Mouse (Mus musculus) thymus, adult 2 months (tissue): ENCODE results near the gene Gm47841. TPM values are rescaled to one million over a fixed set of nuclear protein-coding genes. Genes with fewer than 3 reads are reported as not detected.

Experiments used
- DNase-seq: peaks from one replicate; pipeline ENCODE4 v3.0.0; 2021
- H3K27ac ChIP-seq: fragments of 200-500 bp; 2 replicates; pipeline ENCODE4 v1.5.1; 2012; ENCODE audit warnings: low read length, control low read depth; ENCODE audit not compliant: control insufficient read depth, insufficient read depth
- H3K27me3 ChIP-seq: fragments of 200-500 bp; 2 replicates; pipeline ENCODE4 v1.6.1; 2012; ENCODE audit warnings: mild to moderate bottlenecking, low read length, moderate library complexity, mixed read lengths; ENCODE audit not compliant: control insufficient read depth, insufficient read depth
- H3K36me3 ChIP-seq: fragments of 200-500 bp; 2 replicates; pipeline ENCODE4 v1.6.1; 2012; ENCODE audit warnings: mild to moderate bottlenecking, low read length, moderate library complexity; ENCODE audit not compliant: control insufficient read depth, insufficient read depth
- H3K4me1 ChIP-seq: fragments of 200-500 bp; replicated peaks from 2 replicates; pipeline ENCODE4 v1.6.1; 2012; ENCODE audit warnings: low read length; ENCODE audit not compliant: control insufficient read depth, insufficient read depth
- H3K4me3 ChIP-seq: fragments of 200-500 bp; 2 replicates; pipeline ENCODE4 v1.5.1; 2012; ENCODE audit warnings: mild to moderate bottlenecking, low read length, control low read depth, moderate library complexity; ENCODE audit not compliant: control insufficient read depth, insufficient read depth
- CTCF ChIP-seq: fragments of 200-500 bp; IDR thresholded peaks from 2 replicates; pipeline ENCODE4 v1.5.1; 2012; ENCODE audit warnings: mild to moderate bottlenecking, control low read depth, low read length, moderate library complexity, borderline replicate concordance; ENCODE audit not compliant: control insufficient read depth, poor library complexity, insufficient read depth; ENCODE audit errors: extremely low read depth
- POLR2A ChIP-seq: fragments of 200-500 bp; IDR thresholded peaks from 2 replicates; pipeline ENCODE4 v1.6.1; 2012; ENCODE audit warnings: mild to moderate bottlenecking, low read length, control low read depth, moderate library complexity; ENCODE audit not compliant: control insufficient read depth, poor library complexity, insufficient read depth; ENCODE audit errors: extremely low read depth
- WGBS: fragments of 180-500 bp; shearing (Covaris S2); methylation state at CpG from one replicate; pipeline ENCODE4 v1.1.7; 2018; 5-methylcytosine and 5-hydroxymethylcytosine counted together
- polyA plus RNA-seq: library from polyadenylated mRNA; depleted of rRNA; stranded (reverse); fragments of >200 nt; gene quantifications from 2 replicates; pipeline ENCODE4 v1.2.3, GENCODE M21; 2012

Gene Gm47841
- polyA plus RNA-seq, 1 experiment, result not detected

DNA sequence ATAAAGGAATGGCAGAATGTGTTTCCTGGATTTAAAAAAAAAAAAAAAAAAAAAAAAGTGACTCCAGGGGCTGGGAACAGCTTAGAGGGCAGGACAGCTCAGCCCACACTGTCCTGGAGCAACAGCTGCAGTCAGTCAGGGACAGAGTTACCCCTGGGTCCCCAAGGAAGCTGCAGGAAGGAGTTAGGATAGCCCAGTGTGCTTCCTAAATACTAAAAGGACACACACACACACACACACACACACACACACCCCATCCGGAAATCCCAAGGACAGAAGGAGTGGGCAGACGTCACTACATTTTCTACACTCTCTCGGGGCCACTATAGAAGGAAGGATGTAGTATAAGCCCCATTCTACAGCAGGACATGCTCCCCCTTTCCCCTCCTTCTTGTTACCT lies 20.8 kb upstream of the Gm47841 start:
- H3K27me3 ChIP-seq, result no peaks in the 10 kb centered on the region
- 87% methylated on average over 3 of the region's 3 CpGs for WGBS
- H3K4me3 ChIP-seq, result no peak overlapping the region
- TF ChIP-seq POLR2A, result no peak
- no peak for TF ChIP-seq CTCF
- H3K27ac ChIP-seq, result no peak overlapping the region
- H3K36me3 ChIP-seq, result no peaks in the 10 kb centered on the region
- H3K4me1 ChIP-seq, result no peaks in the 10 kb centered on the region
- DNase-seq, result no peak

DNA sequence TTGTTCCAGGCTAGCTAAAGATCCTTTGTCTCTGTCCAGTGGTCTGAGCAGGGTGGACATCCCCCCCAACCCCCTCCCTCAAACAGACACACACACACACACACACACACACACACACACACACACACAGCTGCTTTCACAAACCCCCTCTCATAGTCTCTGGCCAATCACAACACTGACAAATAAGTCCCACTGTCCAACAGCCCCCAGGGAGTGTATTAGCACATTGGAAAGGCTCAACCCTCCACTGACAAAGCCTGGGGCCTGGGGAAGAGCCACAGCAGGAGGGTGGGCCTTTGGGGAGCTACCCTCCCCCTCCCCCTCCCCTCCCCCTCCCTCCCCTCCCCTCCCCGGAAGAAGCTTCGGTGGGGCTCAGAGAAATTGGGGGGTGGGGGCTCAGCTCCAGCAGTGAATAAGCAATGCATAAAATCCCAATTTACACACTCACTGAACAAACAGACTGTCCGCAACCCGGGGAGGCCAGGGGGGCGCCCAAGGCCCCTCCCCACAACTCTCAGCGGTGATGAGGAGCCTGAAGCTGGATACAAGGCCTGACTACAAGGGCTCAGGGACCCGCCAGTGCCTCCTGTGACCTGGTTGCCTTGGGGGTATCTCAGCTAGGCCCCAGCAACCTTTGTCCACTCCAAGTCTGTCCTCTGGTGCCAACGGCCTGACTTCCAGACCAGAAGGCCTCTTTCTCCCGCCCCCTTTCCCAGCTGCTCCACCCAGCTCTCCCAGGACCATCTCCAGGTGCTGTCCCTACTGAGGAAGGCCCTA lies 19.9 kb upstream of the Gm47841 start:
- Histone ChIP-seq H3K27me3 (no peaks in the 10 kb centered on the region), H3K4me1 (no peaks in the 10 kb centered on the region), H3K27ac (no peak overlapping the region), H3K36me3 (no peaks in the 10 kb centered on the region), H3K4me3 (no peak overlapping the region)
- WGBS, result 77% methylated on average over 8 of the region's 9 CpGs
- no peak for DNase-seq
- TF ChIP-seq CTCF (no peak), POLR2A (no peak)

DNA sequence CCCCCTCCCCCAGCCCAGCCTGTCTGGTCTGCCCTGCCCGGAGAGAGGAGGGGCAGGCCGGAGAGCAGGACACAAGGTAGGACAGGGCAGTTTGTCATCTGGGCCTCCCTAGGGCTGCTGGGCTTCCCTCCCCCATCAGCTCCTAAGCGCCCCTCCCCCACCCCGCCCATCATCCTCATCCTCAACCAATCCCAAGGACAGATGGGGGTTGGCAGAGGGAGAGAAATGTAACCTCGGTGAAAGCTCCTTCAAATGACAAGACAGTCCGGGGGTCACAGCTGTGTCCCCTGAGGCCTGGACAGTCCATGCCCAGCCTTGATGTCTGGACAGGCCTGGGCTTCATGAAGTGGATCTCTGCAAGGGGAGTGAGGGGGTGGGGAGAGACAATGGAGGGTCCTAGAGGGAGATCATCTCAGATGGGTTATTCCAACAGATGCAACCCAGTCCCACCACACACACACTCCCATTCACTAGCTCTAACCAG lies 19.2 kb upstream of the Gm47841 start:
- H3K27ac ChIP-seq, result no peak overlapping the region
- H3K4me1 ChIP-seq, result no peaks in the 10 kb centered on the region
- H3K4me3 ChIP-seq, result no peak overlapping the region
- no peak for DNase-seq
- WGBS, result 85% methylated on average over 6 of the region's 6 CpGs
- TF ChIP-seq CTCF, result no peak
- TF ChIP-seq POLR2A, result no peak
- H3K36me3 ChIP-seq, result no peaks in the 10 kb centered on the region
- no peaks in the 10 kb centered on the region for H3K27me3 ChIP-seq

DNA sequence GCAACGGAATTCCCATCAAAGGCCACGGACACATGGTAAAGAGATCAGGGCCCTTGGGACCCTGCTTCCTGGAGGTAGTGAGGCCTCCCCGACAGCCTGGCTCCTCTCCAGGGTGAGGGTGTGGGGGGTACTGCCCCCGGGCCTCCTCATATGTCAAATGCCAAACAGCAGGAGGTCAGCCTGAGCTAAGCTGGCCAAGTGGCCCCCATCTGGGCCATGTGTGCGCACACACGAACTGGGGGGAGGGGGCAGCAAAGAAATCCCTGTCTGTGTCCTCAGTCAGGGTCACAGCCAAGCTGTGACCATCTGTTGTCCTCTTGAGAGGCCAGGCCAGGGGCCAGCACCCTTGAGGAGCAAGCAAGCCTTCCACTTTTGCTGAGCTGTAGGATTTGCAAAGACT lies 17.9 kb upstream of the Gm47841 start:
- WGBS, result 88% methylated on average over 6 of the region's 6 CpGs
- Histone ChIP-seq H3K27ac (no peak overlapping the region), H3K4me3 (no peak overlapping the region), H3K4me1 (no peaks in the 10 kb centered on the region), H3K36me3 (no peaks in the 10 kb centered on the region), H3K27me3 (no peaks in the 10 kb centered on the region)
- no peak for DNase-seq
- TF ChIP-seq CTCF (no peak), POLR2A (no peak)

DNA sequence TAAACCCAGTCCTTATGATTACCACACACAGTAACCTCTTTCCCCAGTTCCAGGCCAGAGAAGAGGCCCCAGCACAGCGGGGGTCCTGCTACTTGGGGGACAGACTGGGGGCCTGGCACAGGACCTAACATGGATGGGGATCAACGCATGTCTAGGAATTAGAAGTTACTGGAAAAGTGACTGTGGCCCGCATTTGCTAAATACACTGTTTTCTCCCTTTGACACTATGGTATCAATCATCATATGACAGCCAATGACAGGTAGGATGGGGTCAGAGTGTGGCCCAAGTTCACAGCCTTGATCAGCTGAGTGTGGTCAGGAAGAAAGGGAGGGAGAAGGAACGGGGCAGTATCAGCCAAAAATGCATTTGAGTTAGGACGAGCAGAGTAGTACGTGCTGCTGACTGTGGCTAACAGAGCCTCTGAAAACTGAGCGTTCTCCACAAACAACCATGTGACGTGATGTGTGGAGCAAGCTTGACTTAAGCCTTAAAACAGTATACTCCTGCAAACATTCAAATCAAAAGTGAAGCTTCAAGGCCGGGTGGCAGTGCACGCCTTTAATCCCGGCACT lies 13.2 kb upstream of the Gm47841 start:
- Histone ChIP-seq H3K4me1 (no peaks in the 10 kb centered on the region), H3K27me3 (no peaks in the 10 kb centered on the region; the same call in 1 of the 2 replicates), H3K27ac (no peak overlapping the region), H3K4me3 (no peak overlapping the region), H3K36me3 (no peaks in the 10 kb centered on the region)
- DNase-seq, result no peak
- WGBS, result 90% methylated on average over 11 of the region's 11 CpGs
- TF ChIP-seq POLR2A (no peak), CTCF (no peak)

DNA sequence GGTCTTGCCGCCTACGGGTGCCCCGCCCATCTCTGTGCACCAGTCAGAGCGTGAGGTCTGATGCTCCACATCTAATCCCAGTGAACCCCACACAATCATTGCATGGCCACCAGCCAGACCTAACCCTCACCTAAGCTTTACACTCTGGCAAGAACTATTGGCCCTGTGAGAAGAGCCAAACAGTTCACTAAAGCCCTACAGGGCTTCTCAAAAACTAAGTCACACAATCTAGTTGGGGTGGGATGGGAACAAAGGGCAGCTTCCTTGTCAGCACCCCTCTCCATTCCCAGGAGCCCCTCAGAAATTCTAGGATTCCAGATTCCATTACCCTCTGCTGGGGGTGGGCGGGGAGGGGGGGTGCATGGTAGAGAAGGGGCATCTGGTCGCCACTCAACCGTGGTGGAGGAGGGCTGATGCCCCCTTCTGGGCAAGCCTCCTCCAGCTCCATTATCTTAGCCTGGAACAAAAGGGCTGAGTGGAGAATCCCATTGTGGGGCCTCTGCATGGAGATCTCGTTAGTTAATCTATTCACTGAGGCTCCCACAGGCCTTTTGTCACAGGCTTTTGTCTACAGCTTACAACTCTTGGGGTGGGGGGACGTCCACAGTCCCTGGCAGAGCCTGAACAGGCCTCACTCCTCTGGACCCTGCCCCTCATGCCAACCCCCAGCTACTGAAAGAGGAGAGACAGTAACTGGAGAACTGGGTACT lies 12.5 kb upstream of the Gm47841 start:
- H3K4me3 ChIP-seq, result no peak overlapping the region
- WGBS, result 80% methylated on average over 9 of the region's 9 CpGs
- H3K36me3 ChIP-seq, result no peaks in the 10 kb centered on the region
- TF ChIP-seq POLR2A (no peak), CTCF (no peak)
- no peaks in the 10 kb centered on the region for H3K4me1 ChIP-seq
- DNase-seq, result no peak
- no peaks in the 10 kb centered on the region; the same call in 1 of the 2 replicates for H3K27me3 ChIP-seq
- no peak overlapping the region for H3K27ac ChIP-seq

DNA sequence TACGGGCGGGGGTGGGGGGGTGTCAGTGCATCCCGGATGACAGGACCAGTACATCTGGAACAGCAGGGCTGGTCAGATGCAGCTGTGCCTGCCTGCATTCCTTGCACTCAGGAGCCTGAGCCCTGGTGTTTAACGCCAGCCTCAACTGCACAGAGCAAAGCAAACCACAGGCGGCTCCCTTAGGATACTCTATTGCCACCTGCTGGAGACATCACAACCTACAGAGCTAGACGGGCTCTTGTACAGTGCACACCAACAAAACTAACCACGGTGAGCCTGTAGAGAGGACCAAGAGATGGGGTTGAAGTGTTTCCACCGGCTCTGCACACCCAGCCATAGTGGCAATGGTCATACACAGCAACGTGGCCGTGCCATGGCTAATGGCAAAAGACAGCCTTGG lies 9.0 kb upstream of the Gm47841 start:
- peak; percentile 42 for DNase-seq
- H3K4me3 ChIP-seq, result no peak overlapping the region
- WGBS, result 42% methylated on average over 10 of the region's 10 CpGs
- TF ChIP-seq CTCF (no peak), POLR2A (no peak)
- H3K36me3 ChIP-seq, result no peaks in the 10 kb centered on the region
- peaks cover 10% of the 10 kb centered on the region; the same call in 1 of the 2 replicates for H3K27me3 ChIP-seq
- H3K4me1 ChIP-seq, result no peaks in the 10 kb centered on the region
- H3K27ac ChIP-seq, result no peak overlapping the region
